Mouse (Mus musculus): Measurements from ENCODE around the gene Baiap2. TPM values are rescaled to one million over a fixed set of nuclear protein-coding genes. Genes with fewer than 3 reads are reported as not detected.

The Baiap2 gene
- total RNA-seq, 4 experiments from 2014 or later = 0.56 to 1.7 (median 1.2) TPM

DNA sequence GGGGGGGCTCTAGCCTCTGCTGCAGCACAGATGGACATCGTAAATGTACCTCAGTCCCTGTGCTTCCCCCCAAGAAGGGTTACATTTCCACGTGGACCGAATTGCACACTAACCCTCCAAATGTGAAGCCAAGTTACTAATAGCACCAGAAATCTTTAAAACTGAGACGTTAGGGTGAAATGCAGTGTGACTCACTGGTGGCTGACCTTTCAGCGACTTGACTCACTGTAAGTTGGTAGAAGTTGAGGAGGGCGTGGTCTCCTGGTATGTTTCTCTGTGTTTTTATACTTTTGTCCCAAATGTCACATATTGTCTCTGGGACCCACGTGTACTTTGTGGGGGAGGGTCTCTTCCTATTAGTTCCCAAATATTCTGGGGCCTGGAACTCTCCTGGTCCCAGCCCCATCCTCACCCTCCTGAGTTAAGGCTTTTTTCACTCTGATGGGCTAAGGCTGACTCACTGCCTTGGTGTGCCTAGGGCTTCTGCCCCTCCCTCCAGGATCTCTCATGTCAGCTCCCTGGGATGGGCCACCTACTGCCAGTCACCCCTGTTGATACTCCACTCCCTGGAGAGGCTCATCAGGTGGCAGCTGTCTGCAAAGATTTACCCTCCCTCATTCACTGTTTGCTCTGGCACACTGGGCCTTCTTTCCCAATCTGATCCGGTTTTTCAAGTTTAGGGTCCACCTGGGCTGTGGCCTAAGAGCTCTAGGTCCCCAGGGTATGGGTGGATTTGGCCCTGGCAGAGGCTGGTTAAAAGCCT lies 33.4 kb downstream of the Baiap2 start:
- no peak for DNase-seq (ENCODE audit: low spot score in 2 of 2)

GRCm38 (mm10) chr11:119978701-119979100 lies 36.1 kb downstream of the Baiap2 start:
- no peak for DNase-seq (ENCODE audit: low spot score in 2 of 2)

DNA sequence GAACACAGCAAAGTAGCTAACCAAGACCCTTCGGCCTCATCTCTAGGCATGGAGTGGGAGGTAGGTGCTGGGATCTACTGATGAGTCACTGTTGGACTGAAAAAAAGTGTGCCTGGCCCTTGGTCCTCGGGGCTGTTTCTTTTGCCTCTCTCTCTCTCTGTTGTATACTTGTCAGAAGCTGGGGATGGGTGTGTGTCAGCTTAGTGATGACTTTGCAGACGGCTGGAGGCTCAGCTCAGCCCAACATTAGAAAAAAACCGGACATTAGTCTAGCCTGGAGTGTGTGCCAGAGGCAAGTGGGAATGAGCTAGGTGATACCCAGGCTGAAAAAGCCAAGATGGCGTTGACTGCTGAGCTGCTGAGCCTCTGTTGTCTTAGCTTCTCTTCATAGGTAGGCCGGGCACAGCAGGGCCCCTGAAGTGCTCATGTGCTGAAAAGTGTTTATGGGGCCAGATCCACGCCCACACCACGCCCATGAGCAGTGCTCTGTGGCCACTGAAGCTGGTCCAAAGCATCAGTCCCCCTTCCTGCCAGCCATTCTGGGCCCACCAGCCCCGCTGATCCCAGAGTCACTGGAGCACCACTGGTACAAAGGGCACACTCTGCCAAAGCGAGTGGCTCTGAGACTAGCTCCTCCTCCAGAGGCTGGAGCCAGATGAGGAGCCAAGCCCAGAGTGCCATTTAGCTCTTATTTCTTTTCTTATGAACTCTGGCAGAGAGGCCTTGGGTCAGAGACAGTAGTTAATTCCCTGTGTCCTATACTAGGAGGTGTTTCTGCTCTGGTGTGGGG lies 37.2 kb downstream of the Baiap2 start:
- DNase-seq (ENCODE audit: low spot score in 2 of 2) = no peak

DNA sequence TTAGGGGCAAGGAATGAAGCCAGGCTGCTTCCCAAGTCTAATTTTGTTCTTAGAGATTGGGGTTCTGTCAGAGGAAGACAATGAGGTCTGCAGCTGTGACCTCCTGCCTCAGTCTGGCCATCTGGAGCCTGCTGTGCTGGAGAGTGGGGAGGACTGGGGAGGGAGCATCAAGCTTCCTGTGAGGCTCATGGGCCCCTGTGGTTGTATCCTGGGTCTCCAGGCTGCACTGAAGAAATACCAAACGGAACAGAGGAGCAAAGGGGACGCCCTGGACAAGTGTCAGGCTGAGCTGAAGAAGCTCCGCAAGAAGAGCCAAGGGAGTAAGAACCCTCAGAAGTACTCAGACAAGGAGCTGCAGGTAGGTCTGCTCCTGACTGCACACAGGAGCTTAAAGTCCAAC lies 39.2 kb downstream of the Baiap2 start:
- no peak for DNase-seq (ENCODE audit: low spot score in 2 of 2)

DNA sequence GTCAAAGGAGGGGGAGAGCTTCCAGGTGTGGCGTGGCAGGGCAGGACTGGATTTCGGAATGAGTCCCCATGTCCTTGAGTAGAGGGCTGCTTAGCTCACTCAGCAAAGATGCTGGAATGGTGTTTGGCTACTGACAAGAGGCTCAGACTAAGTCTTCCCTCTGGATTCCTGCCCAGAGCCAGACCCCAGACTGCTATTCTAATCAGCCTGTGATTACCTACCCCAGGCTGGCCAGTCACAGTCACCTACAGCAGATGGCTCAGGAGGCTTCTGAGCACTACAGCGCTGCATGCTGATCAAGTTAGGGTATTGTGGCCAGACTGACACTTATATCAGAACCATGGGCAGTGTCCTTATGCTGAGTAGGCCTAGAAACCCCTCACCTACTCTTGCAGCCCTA lies 39.7 kb downstream of the Baiap2 start:
- no peak for DNase-seq (ENCODE audit: low spot score in 2 of 2)

DNA sequence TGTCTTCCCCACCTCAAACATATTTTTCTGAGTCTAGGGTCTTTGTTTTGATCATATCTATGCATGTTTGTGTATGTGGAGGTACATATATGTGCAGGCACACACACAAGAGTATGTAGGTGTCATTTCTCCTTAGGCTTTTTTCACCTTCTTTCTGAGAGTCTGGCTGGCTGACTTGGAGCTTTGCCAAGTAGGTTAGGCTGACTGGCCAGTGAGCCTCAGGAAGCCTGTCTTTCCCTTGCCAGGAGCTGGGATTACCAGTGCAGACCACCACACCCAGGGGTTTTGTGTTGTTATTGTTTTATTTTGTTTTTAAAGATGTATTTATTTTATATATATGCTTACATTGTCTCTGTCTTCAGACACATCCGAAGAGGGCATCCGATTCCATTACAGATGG lies 40.6 kb downstream of the Baiap2 start:
- no peak for DNase-seq (ENCODE audit: low spot score in 2 of 2)

DNA sequence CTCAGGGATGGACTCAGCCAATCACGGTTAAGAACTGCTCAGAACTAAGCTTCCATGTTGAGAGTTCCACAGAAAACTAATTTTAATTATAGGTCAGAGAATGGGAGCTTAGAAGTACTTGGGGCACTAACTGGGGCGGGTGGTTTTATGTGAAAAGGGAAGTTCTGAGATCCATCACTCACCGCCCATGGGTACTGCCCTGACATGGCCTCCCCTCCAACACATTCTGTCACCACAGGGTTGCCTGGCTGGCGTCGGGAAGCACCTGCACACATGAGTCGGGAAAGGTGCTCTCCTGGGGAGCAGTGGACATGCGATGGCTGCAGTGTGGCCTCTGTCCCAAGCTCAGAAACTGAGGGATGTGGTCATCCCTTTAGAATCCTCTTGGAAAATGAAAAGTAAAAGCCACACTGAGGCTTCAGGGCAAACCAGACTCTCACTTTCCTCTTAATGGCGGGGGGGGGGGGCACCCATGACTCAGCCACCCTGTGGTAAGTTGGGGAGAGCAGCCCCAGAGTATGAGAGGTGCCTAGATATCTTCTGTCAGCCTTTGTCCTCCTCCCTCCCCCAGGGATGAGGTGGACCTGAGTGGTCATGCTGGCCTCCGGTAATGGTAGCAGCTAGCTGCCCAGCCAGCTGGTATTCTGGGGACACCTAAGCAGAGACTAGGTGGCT lies 44.3 kb downstream of the Baiap2 start:
- no peak for DNase-seq (ENCODE audit: low spot score in 2 of 2)

DNA sequence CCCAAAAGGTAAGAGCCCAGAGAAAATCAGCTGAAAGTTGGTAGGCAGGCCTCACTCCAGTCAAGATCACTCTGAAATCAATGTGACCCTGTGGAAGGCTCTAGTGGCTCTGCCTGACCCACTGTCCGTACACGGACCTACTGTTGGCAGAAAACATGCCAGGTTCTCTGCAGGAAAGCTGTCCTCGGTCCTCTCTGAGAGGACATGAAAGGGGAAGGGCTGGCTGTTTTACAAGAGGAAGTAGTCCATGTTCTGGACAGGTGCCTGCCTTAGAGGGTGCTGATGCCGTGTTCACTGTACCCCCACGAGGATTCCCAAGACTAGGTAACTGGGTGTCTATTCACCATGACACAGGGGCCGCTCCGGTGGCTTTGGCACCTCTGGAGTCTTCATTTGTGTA lies 45.3 kb downstream of the Baiap2 start:
- no peak for DNase-seq (ENCODE audit: low spot score in 2 of 2)

- DNase-seq (ENCODE audit: low spot score in 2 of 2) = peak; percentile 59
These were observed 45.8 kb downstream of the Baiap2 start for GRCm38 (mm10) chr11:119988391-119988790.

DNA sequence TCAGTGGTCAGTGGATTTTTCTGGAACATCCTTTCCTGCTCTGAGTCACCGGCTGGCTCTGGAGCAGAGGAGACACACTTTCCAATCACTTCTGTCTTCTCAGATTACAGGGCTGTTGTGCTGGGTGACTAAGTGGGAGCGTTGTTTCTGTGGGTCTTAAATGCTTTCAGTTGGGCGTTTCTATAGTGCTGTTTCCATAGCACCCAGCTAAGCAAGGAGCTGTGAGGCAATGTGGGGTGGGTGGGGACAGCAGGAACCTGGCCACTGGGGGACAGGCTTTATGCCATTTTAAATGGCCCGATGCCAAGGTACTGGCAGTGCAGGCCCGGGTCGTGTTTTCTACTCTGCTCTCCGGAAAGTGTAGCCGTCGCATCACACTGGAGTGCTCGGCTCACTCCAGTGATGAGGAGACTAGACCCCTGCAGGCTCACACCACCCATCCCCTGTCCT lies 46.6 kb downstream of the Baiap2 start:
- no peak for DNase-seq (ENCODE audit: low spot score in 2 of 2)

GRCm38 (mm10) chr11:119990658-119991337 lies 48.2 kb downstream of the Baiap2 start:
- DNase-seq (ENCODE audit: low spot score in 2 of 2) = no peak

DNA sequence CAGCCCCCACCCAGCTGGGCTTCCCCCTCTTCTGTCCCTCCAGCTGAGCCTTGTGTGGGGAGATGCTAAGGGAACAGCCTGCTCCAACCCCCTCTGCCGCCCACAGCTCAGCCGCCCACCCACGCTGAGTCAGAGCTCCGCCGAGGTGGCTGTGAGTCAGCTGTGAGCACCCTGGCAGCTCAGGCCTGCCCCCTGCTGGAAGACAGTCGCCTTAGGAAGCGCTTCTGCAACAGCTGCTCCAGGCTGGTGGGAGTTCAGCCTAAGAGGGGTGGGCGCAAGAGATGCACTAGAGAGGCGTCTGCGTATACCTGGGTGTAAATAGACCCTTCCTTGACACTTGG lies 48.7 kb downstream of the Baiap2 start:
- DNase-seq (ENCODE audit: low spot score in 2 of 2) = peak; percentile 80 to 81

- no peak for DNase-seq (ENCODE audit: low spot score in 2 of 2)
These were observed 54.8 kb downstream of the Baiap2 start for GRCm38 (mm10) chr11:119997351-119997750.

- DNase-seq (ENCODE audit: low spot score in 2 of 2) = no peak
These were observed 59.5 kb downstream of the Baiap2 start for GRCm38 (mm10) chr11:120002041-120002440.

DNA sequence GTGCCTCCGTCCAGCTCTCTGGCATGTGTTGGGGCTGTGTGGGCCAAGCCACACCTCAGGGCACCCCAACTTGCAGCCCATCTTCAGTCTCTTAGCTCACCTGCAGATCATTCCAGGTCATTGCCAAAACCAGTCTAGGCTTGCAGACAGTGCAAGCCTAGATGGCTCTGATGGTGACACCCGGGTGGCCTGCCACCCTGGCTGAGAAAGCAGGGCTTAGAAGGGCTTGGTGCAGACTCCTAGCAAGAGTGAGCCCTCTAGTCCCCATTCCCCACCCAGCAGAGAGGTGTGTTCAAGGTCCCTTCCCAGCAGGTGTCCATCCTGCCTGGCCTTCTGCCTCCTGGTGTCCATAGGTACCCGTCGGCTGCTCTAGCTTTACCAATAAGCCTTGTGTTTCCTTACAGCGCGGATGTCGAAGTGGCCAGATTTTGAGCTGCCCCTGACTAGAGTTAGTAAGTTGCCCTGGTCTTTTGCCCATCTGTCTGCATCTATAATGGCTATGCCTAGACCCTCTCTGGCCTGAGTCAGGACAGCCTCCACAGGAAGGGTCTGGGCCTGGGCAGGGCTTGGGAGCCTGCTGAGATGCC lies 60.2 kb downstream of the Baiap2 start:
- DNase-seq (ENCODE audit: low spot score in 2 of 2) = no peak

- DNase-seq (ENCODE audit: low spot score in 2 of 2) = no peak
These were observed 63.1 kb downstream of the Baiap2 start for GRCm38 (mm10) chr11:120005434-120006317.

GRCm38 (mm10) chr11:120007496-120008080 lies 65.0 kb downstream of the Baiap2 start:
- DNase-seq (ENCODE audit: low spot score in 2 of 2) = no peak

DNA sequence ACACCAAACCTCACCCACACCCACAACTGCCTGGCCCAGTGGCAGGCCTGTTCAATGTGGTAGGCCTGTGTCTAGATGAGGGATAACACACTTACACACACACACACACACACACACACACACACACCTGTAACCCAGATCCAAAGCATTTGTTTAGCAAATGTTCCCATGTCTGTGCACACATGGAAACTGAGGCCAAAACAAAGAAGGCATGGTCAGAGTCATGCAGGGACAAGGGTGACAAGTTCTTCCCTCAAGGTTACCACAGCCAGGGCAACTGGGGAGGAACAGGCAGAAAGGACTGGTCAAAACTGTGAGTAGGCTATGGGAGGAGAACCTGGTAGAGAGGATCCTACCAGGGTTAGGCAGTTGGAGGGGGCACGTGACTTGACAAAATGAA lies 65.9 kb downstream of the Baiap2 start:
- DNase-seq (ENCODE audit: low spot score in 2 of 2) = no peak

GRCm38 (mm10) chr11:120008956-120009355 lies 66.4 kb downstream of the Baiap2 start:
- DNase-seq (ENCODE audit: low spot score in 2 of 2) = no peak

DNA sequence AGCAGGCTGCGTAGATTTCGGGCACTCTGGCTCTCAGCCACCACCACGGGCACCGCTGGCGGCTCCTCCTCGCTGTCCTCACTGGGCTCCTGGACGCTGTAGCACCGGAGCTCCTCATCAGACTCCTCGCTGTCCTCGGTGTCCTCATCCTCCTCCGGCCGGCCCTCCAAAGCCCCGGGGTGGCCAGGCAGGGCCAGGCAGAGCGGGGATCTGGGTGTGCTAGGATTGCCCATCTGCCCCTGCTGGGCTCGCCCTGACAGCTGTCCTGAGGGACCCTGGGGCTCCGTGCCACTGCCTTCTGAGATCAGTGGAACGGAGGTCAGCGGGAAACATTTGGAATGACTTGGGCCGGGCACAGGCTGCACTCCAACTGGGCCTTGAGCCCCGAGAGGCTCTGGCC lies 67.4 kb downstream of the Baiap2 start:
- DNase-seq (ENCODE audit: low spot score in 2 of 2) = no peak

Data from gastrocnemius, adult 8-10 months (tissue).